Mouse (Mus musculus) G1E (cell line): ENCODE results near the gene Enpep. TPM values are rescaled to one million over a fixed set of nuclear protein-coding genes. Genes with fewer than 3 reads are reported as not detected.

Experiments used
- ATAC-seq: 2 replicates; pipeline ENCODE4 v1.8.0; 2016; ENCODE audit warnings: mild to moderate bottlenecking; ENCODE audit not compliant: insufficient number of reproducible peaks, poor library complexity, low FRiP score, severe bottlenecking; ENCODE audit errors: extremely low read depth
- DNase-seq: peaks from one replicate; pipeline ENCODE4 v3.0.0; 2012; ENCODE audit warnings: low spot score
- H3K27me3 ChIP-seq: 2 replicates; pipeline ENCODE4 v1.6.1; 2012; ENCODE audit warnings: mild to moderate bottlenecking, low read length, inconsistent platforms; ENCODE audit not compliant: insufficient read depth
- H3K36me3 ChIP-seq: replicated peaks from 2 replicates; pipeline ENCODE3; 2012; ENCODE audit warnings: mild to moderate bottlenecking, inconsistent platforms
- H3K4me1 ChIP-seq: 2 replicates; pipeline ENCODE4 v1.6.1; 2012; ENCODE audit warnings: low read depth, low read length, inconsistent platforms, mixed read lengths; ENCODE audit not compliant: insufficient read depth
- H3K4me3 ChIP-seq: 2 replicates; pipeline ENCODE4 v1.5.1; 2012; ENCODE audit warnings: low read depth, mild to moderate bottlenecking, inconsistent platforms, low read length, moderate library complexity, mixed read lengths
- H3K9me3 ChIP-seq: replicated peaks from 2 replicates; pipeline ENCODE4 v1.6.1; 2012; ENCODE audit warnings: inconsistent platforms
- CTCF ChIP-seq: IDR thresholded peaks from 2 replicates; pipeline ENCODE4 v1.5.1; 2012; ENCODE audit warnings: low read depth, low read length, inconsistent platforms, mixed read lengths
- GATA1 ChIP-seq: IDR thresholded peaks from 2 replicates; pipeline ENCODE4 v1.6.1; 2012; ENCODE audit warnings: borderline replicate concordance, low read length, inconsistent platforms, mixed read lengths
- GATA2 ChIP-seq: IDR thresholded peaks from 2 replicates; pipeline ENCODE4 v1.6.1; 2012; ENCODE audit warnings: low read depth, low read length, inconsistent platforms, borderline replicate concordance
- POLR2AphosphoS5 ChIP-seq: IDR thresholded peaks from 2 replicates; pipeline ENCODE4 v1.6.1; 2012; ENCODE audit warnings: low read depth, low read length, inconsistent platforms; ENCODE audit not compliant: insufficient replicate concordance
- TAL1 ChIP-seq: conservative IDR thresholded peaks from 2 replicates; pipeline ENCODE4 v1.6.1; 2012; ENCODE audit warnings: low read depth, low read length, inconsistent platforms, mixed read lengths
- polyA plus RNA-seq: library from polyadenylated mRNA; stranded (reverse); fragments of >175 nt; gene quantifications from 2 replicates; pipeline ENCODE4 v1.2.3, GENCODE M21; 2012
- total RNA-seq, 2 experiments: library from RNA; stranded (forward) in 1 of 2; stranded (reverse) in 1 of 2; fragments of 200-1000 nt in 1 of 2; fragments of >200 nt in 1 of 2; fragmentation: Nextera tagmentation in 1 of 2; gene quantifications; 2 replicates each; pipeline ENCODE4 v1.2.3; 2014 to 2017

Enpep gene
- total and polyA plus RNA-seq, 3 experiments = 0.16 TPM; not detected in 2

GRCm38 (mm10) chr3:129222448-129223290 is 109.9 kb downstream of the Enpep start:
- no peak for TF ChIP-seq TAL1
- no peak for TF ChIP-seq CTCF
- no peak for TF ChIP-seq POLR2AphosphoS5
- no peak for TF ChIP-seq GATA2
- TF ChIP-seq GATA1 = no peak
- Histone ChIP-seq H3K36me3 (no peaks in the 10 kb centered on the region), H3K27me3 (no peaks in the 10 kb centered on the region), H3K4me1 (no peaks in the 10 kb centered on the region), H3K4me3 (no peak overlapping the region), H3K9me3 (peaks cover 60% of the 10 kb centered on the region)
- ATAC-seq = no peak
- no peak for DNase-seq

GRCm38 (mm10) chr3:129221380-129222260 is 110.9 kb downstream of the Enpep start:
- H3K4me3 ChIP-seq = no peak overlapping the region
- H3K4me1 ChIP-seq = no peaks in the 10 kb centered on the region
- peaks cover 58% of the 10 kb centered on the region for H3K9me3 ChIP-seq
- ATAC-seq (no peak), DNase-seq (no peak)
- no peaks in the 10 kb centered on the region for H3K36me3 ChIP-seq
- TF ChIP-seq POLR2AphosphoS5 (no peak), GATA1 (no peak), CTCF (no peak), TAL1 (no peak), GATA2 (no peak)
- no peaks in the 10 kb centered on the region for H3K27me3 ChIP-seq

- Histone ChIP-seq H3K4me1 (no peaks in the 10 kb centered on the region), H3K27me3 (no peaks in the 10 kb centered on the region), H3K36me3 (no peaks in the 10 kb centered on the region), H3K9me3 (peaks cover 55% of the 10 kb centered on the region), H3K4me3 (no peak overlapping the region)
- ATAC-seq (no peak), DNase-seq (no peak)
- no peak for TF ChIP-seq TAL1
- no peak for TF ChIP-seq CTCF
- TF ChIP-seq POLR2AphosphoS5 = no peak
- TF ChIP-seq GATA1 = no peak
- no peak for TF ChIP-seq GATA2
These were observed 111.7 kb downstream of the Enpep start for GRCm38 (mm10) chr3:129220681-129221379.

GRCm38 (mm10) chr3:129220086-129220670 is 112.3 kb downstream of the Enpep start:
- H3K4me1 ChIP-seq = no peaks in the 10 kb centered on the region
- ATAC-seq (no peak), DNase-seq (no peak)
- peaks cover 56% of the 10 kb centered on the region for H3K9me3 ChIP-seq
- no peaks in the 10 kb centered on the region for H3K36me3 ChIP-seq
- no peak overlapping the region for H3K4me3 ChIP-seq
- no peaks in the 10 kb centered on the region for H3K27me3 ChIP-seq
- TF ChIP-seq GATA1 (no peak), CTCF (no peak), TAL1 (no peak), POLR2AphosphoS5 (no peak), GATA2 (no peak)

Other genes starting within 250 kb of the Enpep start
- gene Pitx2, start 132.8 kb downstream of the Enpep start, total RNA-seq (2014; fragmentation: Nextera tagmentation) = not detected in 2 replicates
- 0.06 and 0.27 TPM in 2 replicates for gene Pitx2, start 132.8 kb downstream of the Enpep start, total RNA-seq (2017)
- not detected in 2 replicates for gene Pitx2, start 132.8 kb downstream of the Enpep start, polyA plus RNA-seq
- gene Elovl6, start 199.6 kb upstream of the Enpep start, total RNA-seq (2014; fragmentation: Nextera tagmentation) = 20.4 and 20.6 TPM in 2 replicates
- 17.5 and 20.4 TPM in 2 replicates for gene Elovl6, start 199.6 kb upstream of the Enpep start, total RNA-seq (2017)
- gene Elovl6, start 199.6 kb upstream of the Enpep start, polyA plus RNA-seq = 2.3 TPM in 2 replicates